Mouse (Mus musculus): ENCODE results near the gene Tcaf2. TPM values are rescaled to one million over a fixed set of nuclear protein-coding genes. Genes with fewer than 3 reads are reported as not detected.

The Tcaf2 gene
- total RNA-seq (2023): not detected

GRCm38 (mm10) chr6:42644912-42645549 is at the start of gene Tcaf2:
Gene Tcaf2 (minus strand): TSS chr6:42645254.

GRCm38 (mm10) chr6:42597592-42597991 is 47.5 kb downstream of the Tcaf2 start, which contains the start of gene Tcaf3:
Gene Tcaf3 (minus strand): TSS chr6:42597692.

Other genes with a start within 250 kb of the Tcaf2 start
- gene Tas2r143, start 245.0 kb downstream of the Tcaf2 start, total RNA-seq (2023): 1 to 10 TPM in 1 of 2 experiments, not detected in 1; 2.5 TPM
- gene Tas2r135, start 239.8 kb downstream of the Tcaf2 start, total RNA-seq (2023): under 1 TPM in 1 of 2 experiments, not detected in 1; 0.71 TPM
- gene Tas2r126, start 210.7 kb downstream of the Tcaf2 start, total RNA-seq (2023): under 1 TPM in 1 of 2 experiments, not detected in 1; 0.86 TPM
- not detected for gene Olfr458, start 180.1 kb downstream of the Tcaf2 start, total RNA-seq (2023)
- gene Olfr457, start 168.9 kb downstream of the Tcaf2 start, total RNA-seq (2023): not detected
- not detected for gene Olfr456, start 158.0 kb downstream of the Tcaf2 start, total RNA-seq (2023)
- gene Olfr455, start 97.7 kb downstream of the Tcaf2 start, total RNA-seq (2023): not detected
- not detected for gene Tcaf3, start 47.6 kb downstream of the Tcaf2 start, total RNA-seq (2023)
- gene Tcaf1, start 64.8 kb upstream of the Tcaf2 start, total RNA-seq (2023): not detected
- not detected for gene Olfr453, start 94.1 kb upstream of the Tcaf2 start, total RNA-seq (2023)
- gene Olfr38, start 111.2 kb upstream of the Tcaf2 start, total RNA-seq (2023): not detected
- gene Olfr452, start 139.8 kb upstream of the Tcaf2 start, total RNA-seq (2023): not detected
- gene Olfr450, start 166.7 kb upstream of the Tcaf2 start, total RNA-seq (2023): not detected
- gene Olfr449, start 189.1 kb upstream of the Tcaf2 start, total RNA-seq (2023): not detected
- not detected for gene Olfr448, start 245.2 kb upstream of the Tcaf2 start, total RNA-seq (2023)